Mouse (Mus musculus): ENCODE data around the gene Ier3.

Gene Ier3

GRCm38 (mm10) chr17:35866911-35867890 lies 45.7 kb downstream of the Ier3 start:
- DNase-seq (ENCODE audit: low spot score in 2 of 2), result peak; percentile 44 to 62

GRCm38 (mm10) chr17:35868165-35868820 lies 46.8 kb downstream of the Ier3 start:
- no peak for DNase-seq (ENCODE audit: low spot score in 2 of 2)

GRCm38 (mm10) chr17:35868961-35869345 lies 47.5 kb downstream of the Ier3 start:
- no peak for DNase-seq (ENCODE audit: low spot score in 2 of 2)

DNA sequence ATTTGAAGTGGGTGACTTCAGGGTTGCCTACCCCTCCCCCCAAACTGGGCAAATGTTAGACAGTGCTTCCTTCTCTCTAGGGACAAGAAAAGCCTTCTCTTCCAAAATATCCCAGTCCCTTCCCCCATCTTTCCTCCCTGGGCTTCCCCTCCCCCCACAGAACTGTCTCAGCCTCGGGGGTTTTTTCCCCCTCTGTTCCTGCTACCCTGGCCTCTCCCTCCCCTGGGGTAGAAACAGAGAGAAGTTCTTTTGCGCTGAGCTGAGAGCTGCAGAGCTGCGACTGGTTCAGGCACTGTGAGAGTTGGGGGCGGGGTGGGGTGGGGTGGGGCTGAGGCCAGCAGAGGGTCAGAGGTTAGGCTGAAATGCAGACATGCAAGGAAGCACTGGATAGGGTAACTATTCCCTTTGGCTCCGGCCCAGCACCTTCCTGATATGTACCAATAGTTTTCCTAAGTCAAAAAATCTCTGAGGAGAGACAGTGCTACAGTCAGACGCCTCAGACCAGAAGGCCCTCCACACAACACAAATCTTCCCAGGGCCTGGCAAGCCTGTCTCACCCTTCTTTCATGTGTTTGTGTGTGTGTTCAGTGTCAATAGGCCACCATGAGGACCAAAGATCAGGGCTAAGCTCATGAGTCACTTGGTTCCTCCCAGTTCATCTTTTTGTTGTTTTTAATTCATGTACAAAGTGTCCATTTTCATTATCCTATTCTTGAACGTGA lies 48.0 kb downstream of the Ier3 start:
- no peak for DNase-seq (ENCODE audit: low spot score in 2 of 2)

DNA sequence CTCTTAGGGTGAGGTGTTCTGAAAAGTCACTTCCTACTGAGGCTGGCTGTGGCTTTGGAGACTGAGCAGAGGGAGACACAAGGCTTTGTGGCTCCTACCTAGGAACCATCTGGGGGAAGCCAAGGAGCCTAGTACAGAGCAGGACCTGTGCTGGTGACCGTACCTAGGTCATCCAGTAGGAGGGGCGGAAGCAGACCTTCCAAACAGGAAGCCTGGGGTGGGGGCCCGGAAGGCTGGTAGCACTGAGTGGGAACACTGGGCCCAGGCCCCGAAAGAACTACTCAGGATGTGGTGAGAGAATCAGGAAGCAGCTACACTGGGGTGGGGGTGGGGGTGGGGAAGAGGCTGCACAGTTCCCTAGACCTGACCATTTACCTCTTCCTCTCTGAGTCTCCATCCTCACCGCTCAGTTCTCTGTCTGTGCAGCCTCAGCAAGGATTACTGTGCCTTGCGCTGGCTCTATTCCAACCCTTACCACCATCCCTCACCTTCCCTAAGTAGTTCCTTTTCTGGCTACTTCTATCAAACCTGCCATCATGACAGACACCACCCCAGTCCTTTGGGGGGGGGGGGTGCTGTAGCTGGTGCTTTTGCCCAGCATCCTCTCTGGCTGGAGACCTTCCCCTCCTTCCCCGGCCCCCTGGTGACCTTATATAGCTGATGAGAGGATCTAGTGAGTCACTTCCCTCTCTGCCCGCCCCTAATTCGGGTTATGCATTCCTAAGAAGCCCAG lies 48.8 kb downstream of the Ier3 start:
- DNase-seq (ENCODE audit: low spot score in 2 of 2), result peak; percentile 51 to 53

GRCm38 (mm10) chr17:35870884-35871696 lies 49.6 kb downstream of the Ier3 start:
- peak in 1 of 2 experiments; percentile 59 for DNase-seq (ENCODE audit: low spot score in 2 of 2)

All from spleen, postnatal 14 days (tissue).